Mouse (Mus musculus): ENCODE measurements at regions not wholly inside any gene's neighbourhood (a gene's known extent, or its start where the extent isn't known, plus 50 kb on each side); places are given as distances from the start of the nearest gene placed in this dataset.
A peak's percentile ranks its signal among the peaks of the same experiment; 100 is the strongest.

GRCm38 (mm10) chr19:18444324-18444723, 187.3 kb downstream of the Ostf1 start:
- no peak for DNase-seq (ENCODE audit: low spot score in 2 of 2)

- DNase-seq (ENCODE audit: low spot score in 2 of 2): peak in 1 of 2 experiments; percentile 34
Measured at GRCm38 (mm10) chr19:18436351-18436750, 195.3 kb downstream of the Ostf1 start.

GRCm38 (mm10) chr19:18420381-18420785, 211.2 kb downstream of the Ostf1 start:
- no peak for DNase-seq (ENCODE audit: low spot score in 2 of 2)

GRCm38 (mm10) chr19:18418548-18418947, 213.1 kb downstream of the Ostf1 start:
- peak; percentile 34 to 53 for DNase-seq (ENCODE audit: low spot score in 2 of 2)

GRCm38 (mm10) chr19:18377466-18378089, 254.0 kb downstream of the Ostf1 start:
- DNase-seq (ENCODE audit: low spot score in 2 of 2): no peak

GRCm38 (mm10) chr19:18368612-18369011, 263.0 kb downstream of the Ostf1 start:
- no peak for DNase-seq (ENCODE audit: low spot score in 2 of 2)

- DNase-seq (ENCODE audit: low spot score in 2 of 2): no peak
Measured at GRCm38 (mm10) chr19:18353960-18354359, 277.7 kb downstream of the Ostf1 start.

- no peak for DNase-seq (ENCODE audit: low spot score in 2 of 2)
Measured at GRCm38 (mm10) chr19:18345735-18346134, 285.9 kb downstream of the Ostf1 start.

GRCm38 (mm10) chr19:18343647-18344046, 288.0 kb downstream of the Ostf1 start:
- DNase-seq (ENCODE audit: low spot score in 2 of 2): no peak

- no peak for DNase-seq (ENCODE audit: low spot score in 2 of 2)
Measured at GRCm38 (mm10) chr19:18343003-18343402, 288.6 kb downstream of the Ostf1 start.

GRCm38 (mm10) chr19:18337819-18338555, 293.6 kb downstream of the Ostf1 start:
- DNase-seq (ENCODE audit: low spot score in 2 of 2): no peak

GRCm38 (mm10) chr19:18336637-18337036, 295.0 kb downstream of the Ostf1 start:
- DNase-seq (ENCODE audit: low spot score in 2 of 2): no peak

GRCm38 (mm10) chr19:18334639-18335038, 297.0 kb downstream of the Ostf1 start:
- DNase-seq (ENCODE audit: low spot score in 2 of 2): no peak

GRCm38 (mm10) chr19:18331811-18332210, 299.8 kb downstream of the Ostf1 start:
- DNase-seq (ENCODE audit: low spot score in 2 of 2): no peak

- no peak for DNase-seq (ENCODE audit: low spot score in 2 of 2)
Measured at GRCm38 (mm10) chr19:18329421-18329820, 302.2 kb downstream of the Ostf1 start.

GRCm38 (mm10) chr19:18318391-18318944, 313.2 kb downstream of the Ostf1 start:
- no peak for DNase-seq (ENCODE audit: low spot score in 2 of 2)

GRCm38 (mm10) chr19:18273415-18273814, 358.2 kb downstream of the Ostf1 start:
- DNase-seq (ENCODE audit: low spot score in 2 of 2): no peak

- DNase-seq (ENCODE audit: low spot score in 2 of 2): no peak
Measured at GRCm38 (mm10) chr19:18255074-18255684, 376.4 kb downstream of the Ostf1 start.

GRCm38 (mm10) chr19:18253333-18253732, 378.3 kb downstream of the Ostf1 start:
- no peak for DNase-seq (ENCODE audit: low spot score in 2 of 2)

Measured in left cerebral cortex, adult 18-20 months (tissue).